Mouse (Mus musculus) Patski (cell line): ENCODE measurements around the gene Larp1. TPM values are rescaled to one million over a fixed set of nuclear protein-coding genes. Genes with fewer than 3 reads are reported as not detected.
A peak's percentile ranks its signal among the peaks of the same experiment; 100 is the strongest.
"Not testable (repeated sequence)": the region's sequence is repeated elsewhere in the genome, so short reads cannot be mapped to it uniquely, and the experiment has no call there.

Experiments
- ATAC-seq: fragments of 100-300 bp; one replicate; pipeline ENCODE4 v1.8.0; 2021
- CTCF ChIA-PET: fragments of 350-600 bp; sonication (Branson Sonifier 250); formaldehyde crosslinking; loops from one replicate; lab custom pipeline; 2022; ENCODE audit warnings: inconsistent platforms; lab: Charles Lee
- POLR2A ChIA-PET: fragments of 350-600 bp; sonication (Branson Sonifier 250); formaldehyde crosslinking; loops from one replicate; lab custom pipeline; 2022; ENCODE audit warnings: antibody characterized with exemption, inconsistent platforms; lab: Charles Lee
- DNase-seq: peaks from one replicate; pipeline ENCODE4 v3.0.0-alpha.2; 2011; ENCODE audit warnings: low read depth, low spot score
- H3K27me3 ChIP-seq: fragments of 371-371 bp; one replicate; pipeline ENCODE4 v1.5.1; 2021
- CTCF ChIP-seq: fragments of 100-300 bp; IDR thresholded peaks from one replicate; pipeline ENCODE4 v1.5.1; 2021
- in situ Hi-C: fragments of 300-500 bp; cut with MboI; formaldehyde crosslinking; loops from 3 replicates; pipeline ENCODE4 v1.11.1; 2018; ENCODE audit warnings: low pct_unique_long_range_greater_than_20kb, mixed read lengths
- polyA plus RNA-seq: library from polyadenylated mRNA; unstranded; gene quantifications from one replicate; pipeline ENCODE4 v1.2.3, GENCODE M21; 2021

Larp1 gene
- polyA plus RNA-seq, 1 experiment from 2014 or later = 71.9 TPM

GRCm38 (mm10) chr11:58057455-58057854, 48.6 kb downstream of the Larp1 start:
- peak; percentile 88 for TF ChIP-seq CTCF
- no peaks in the 10 kb centered on the region for H3K27me3 ChIP-seq
- ATAC-seq (peak; percentile 39), DNase-seq (no peak)
- ChIA-PET CTCF (interaction anchor here (0.9 to 1.5 kb wide), 10 partner anchors 11 to 98 kb away, joined by 3 to 4 read pairs (median 3); no protein-coding TSS in a partner anchor), POLR2A (no interaction called here)
- in situ Hi-C loops = no loop called here

- CTCF ChIA-PET = interaction anchor here (1.0 kb wide), 1 partner anchor 35 kb away, joined by 3 read pairs; no protein-coding TSS in a partner anchor
- ATAC-seq, POLR2A ChIA-PET, DNase-seq, H3K27me3 ChIP-seq: not testable (repeated sequence)
- in situ Hi-C loops = loop anchor here (5.0 kb wide), 1 partner anchor 102 kb away; no protein-coding TSS in a partner anchor
These were observed 50.9 kb downstream of the Larp1 start for GRCm38 (mm10) chr11:58059752-58060151.

DNA sequence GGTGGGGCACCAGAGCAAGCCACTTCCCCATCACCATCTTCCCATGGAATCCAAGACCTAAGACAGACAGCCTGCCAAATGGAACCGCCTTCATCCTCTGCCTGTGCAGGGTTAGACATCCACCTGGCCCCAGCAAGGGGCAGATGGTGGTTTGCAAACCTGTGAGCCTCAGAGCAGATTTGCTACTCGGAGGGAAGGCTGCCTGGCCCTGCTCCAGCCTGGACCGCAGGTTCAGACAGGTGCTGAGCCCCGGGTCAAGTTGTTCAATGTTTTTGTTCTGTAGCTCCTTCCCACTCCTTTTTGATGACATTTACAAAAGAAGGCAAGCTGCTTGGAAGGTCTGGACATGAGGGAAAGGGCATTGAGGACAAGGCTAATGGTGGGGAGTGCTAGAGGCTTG, 52.4 kb downstream of the Larp1 start:
- in situ Hi-C loops = loop anchor here (5.0 kb wide), 1 partner anchor 104 kb away; no protein-coding TSS in a partner anchor
- ATAC-seq, H3K27me3 ChIP-seq, POLR2A ChIA-PET, DNase-seq, CTCF ChIA-PET: not testable (repeated sequence)

DNA sequence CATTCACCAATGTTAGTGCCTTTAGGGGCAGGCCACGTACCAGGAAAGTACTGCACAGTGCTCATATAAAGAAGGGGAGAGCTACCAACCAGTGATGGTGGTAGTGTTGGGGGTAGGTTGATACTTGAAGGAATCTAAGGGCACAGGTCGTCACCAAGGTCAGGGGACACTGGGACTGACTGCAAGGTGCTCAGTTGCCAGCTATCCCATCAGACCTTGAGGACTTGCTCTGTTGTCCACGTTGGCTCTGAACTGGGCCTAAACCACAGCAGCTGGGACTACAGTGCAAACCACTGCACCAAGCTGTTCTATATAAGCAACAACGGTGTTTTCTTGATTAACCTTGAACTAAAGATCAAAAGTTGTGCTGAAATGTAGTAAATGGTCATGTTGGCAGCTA, 53.7 kb downstream of the Larp1 start:
- CTCF ChIA-PET = interaction anchor here (1.2 to 2.2 kb wide), 2 partner anchors 11 to 111 kb away, joined by 3 to 6 read pairs; no protein-coding TSS in a partner anchor
- POLR2A ChIA-PET = interaction anchor here (0.6 to 0.7 kb wide), 2 partner anchors 25 to 31 kb away, joined by 3 read pairs; no protein-coding TSS in a partner anchor

GRCm38 (mm10) chr11:58065025-58065424, 56.2 kb downstream of the Larp1 start:
- in situ Hi-C loops = no loop called here
- POLR2A ChIA-PET = interaction anchor here (1.2 kb wide), 1 partner anchor 39 kb away, joined by 3 read pairs; the partner anchor contains the start of gene Cnot8
- ATAC-seq (no peak), DNase-seq (no peak)
- no peaks in the 10 kb centered on the region for H3K27me3 ChIP-seq
- no peak for TF ChIP-seq CTCF
- CTCF ChIA-PET = no interaction called here

More for the DNA sequence above, 53.7 kb downstream of the Larp1 start:
- DNase-seq (no peak), ATAC-seq (no peak)
- H3K27me3 ChIP-seq = no peaks in the 10 kb centered on the region
- no peak for TF ChIP-seq CTCF
- in situ Hi-C loops = loop anchor here (5.0 kb wide), 1 partner anchor 105 kb away; no protein-coding TSS in a partner anchor

GRCm38 (mm10) chr11:58072978-58073377, 64.1 kb downstream of the Larp1 start:
- ChIA-PET POLR2A (no interaction called here), CTCF (interaction anchor here (1.4 to 1.5 kb wide), 2 partner anchors 10 to 19 kb away, joined by 3 read pairs; no protein-coding TSS in a partner anchor)
- in situ Hi-C loops = no loop called here
- TF ChIP-seq CTCF = no peak
- H3K27me3 ChIP-seq = no peaks in the 10 kb centered on the region
- DNase-seq = no peak
- no peak for ATAC-seq

- CTCF ChIA-PET = interaction anchor here (0.6 to 1.3 kb wide), 2 partner anchors 19 to 82 kb away, joined by 3 to 4 read pairs; no protein-coding TSS in a partner anchor
- in situ Hi-C loops = no loop called here
- ATAC-seq (no peak), DNase-seq (no peak)
- no peak for TF ChIP-seq CTCF
- POLR2A ChIA-PET = interaction anchor here (0.6 kb wide), 1 partner anchor 14 kb away, joined by 3 read pairs; no protein-coding TSS in a partner anchor
- no peaks in the 10 kb centered on the region for H3K27me3 ChIP-seq
These were observed 68.4 kb downstream of the Larp1 start for GRCm38 (mm10) chr11:58077270-58077669.

GRCm38 (mm10) chr11:58081716-58082115, 72.9 kb downstream of the Larp1 start:
- ATAC-seq = no peak
- in situ Hi-C loops = no loop called here
- no peaks in the 10 kb centered on the region for H3K27me3 ChIP-seq
- POLR2A ChIA-PET = interaction anchor here (0.6 kb wide), 1 partner anchor 129 kb away, joined by 5 read pairs; no protein-coding TSS in a partner anchor
- TF ChIP-seq CTCF = no peak
- DNase-seq = no peak
- CTCF ChIA-PET = no interaction called here

DNA sequence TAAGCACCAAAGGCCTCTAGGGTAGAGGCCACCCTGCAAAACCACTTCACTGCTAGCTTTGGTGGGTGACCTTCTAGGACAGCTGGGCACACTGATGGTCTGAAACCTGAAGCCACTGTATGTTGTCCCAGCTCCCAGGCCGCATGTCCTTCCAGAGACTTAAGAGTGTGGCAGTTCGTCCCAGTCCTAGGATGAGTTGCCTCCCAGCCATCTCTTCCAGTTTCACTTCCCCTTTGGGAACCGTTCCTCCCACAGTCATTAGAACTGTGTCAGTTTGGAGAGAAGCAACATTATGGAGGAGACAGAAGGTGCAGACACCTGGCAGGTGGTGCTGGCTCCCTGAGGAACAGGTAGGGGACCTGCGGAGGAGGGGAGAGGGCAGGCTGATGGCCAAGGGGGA, 83.7 kb downstream of the Larp1 start:
- DNase-seq = no peak
- ChIA-PET POLR2A (no interaction called here), CTCF (interaction anchor here (1.0 kb wide), 1 partner anchor 19 kb away, joined by 3 read pairs; no protein-coding TSS in a partner anchor)
- no peak for ATAC-seq
- in situ Hi-C loops = no loop called here
- TF ChIP-seq CTCF = no peak
- H3K27me3 ChIP-seq = no peaks in the 10 kb centered on the region

DNA sequence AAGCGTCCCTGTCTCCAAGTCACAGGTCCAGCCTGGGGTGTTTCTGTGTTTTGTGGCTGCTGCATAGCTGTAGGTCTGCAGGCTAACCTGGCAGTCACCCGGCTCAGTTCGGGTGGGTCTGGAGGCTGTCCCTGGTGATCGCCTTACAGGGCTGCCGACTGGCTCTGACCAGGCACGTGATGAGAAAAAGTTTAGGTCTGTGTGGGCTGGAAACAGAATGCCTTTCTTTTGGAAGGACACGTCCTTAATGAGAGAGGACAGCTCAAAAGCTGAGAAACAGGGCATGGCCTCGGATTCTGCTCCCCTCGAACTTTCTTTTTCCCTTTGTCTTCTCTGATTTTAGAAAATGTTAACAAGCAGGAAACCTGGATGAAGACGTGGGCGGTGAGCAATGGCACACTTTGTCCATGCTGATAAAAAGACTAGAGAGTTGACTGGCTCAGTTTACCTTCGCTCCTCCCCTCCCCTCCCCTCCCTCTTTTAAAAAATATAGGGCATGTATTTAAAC, 84.2 kb downstream of the Larp1 start, which contains the start of gene Gm12248:
Gene Gm12248, minus strand, starts transcription at position 114 of the 508 bp plus-strand sequence.
- in situ Hi-C loops = no loop called here
- no peak for TF ChIP-seq CTCF
- ChIA-PET POLR2A (no interaction called here), CTCF (no interaction called here)
- H3K27me3 ChIP-seq = no peaks in the 10 kb centered on the region
- DNase-seq = no peak
- ATAC-seq = no peak

- TF ChIP-seq CTCF = no peak
- POLR2A ChIA-PET = no interaction called here
- CTCF ChIA-PET = interaction anchor here (1.1 to 1.3 kb wide), 2 partner anchors 10 to 34 kb away, joined by 3 read pairs; no protein-coding TSS in a partner anchor
- DNase-seq (no peak), ATAC-seq (no peak)
- in situ Hi-C loops = no loop called here
- no peaks in the 10 kb centered on the region for H3K27me3 ChIP-seq
These were observed 85.9 kb downstream of the Larp1 start for GRCm38 (mm10) chr11:58094766-58095165.
